Mouse (Mus musculus): Measurements from ENCODE around the gene Bcas2.
"Not testable (repeated sequence)": the region's sequence is repeated elsewhere in the genome, so short reads cannot be mapped to it uniquely, and the experiment has no call there.

The Bcas2 gene

DNA sequence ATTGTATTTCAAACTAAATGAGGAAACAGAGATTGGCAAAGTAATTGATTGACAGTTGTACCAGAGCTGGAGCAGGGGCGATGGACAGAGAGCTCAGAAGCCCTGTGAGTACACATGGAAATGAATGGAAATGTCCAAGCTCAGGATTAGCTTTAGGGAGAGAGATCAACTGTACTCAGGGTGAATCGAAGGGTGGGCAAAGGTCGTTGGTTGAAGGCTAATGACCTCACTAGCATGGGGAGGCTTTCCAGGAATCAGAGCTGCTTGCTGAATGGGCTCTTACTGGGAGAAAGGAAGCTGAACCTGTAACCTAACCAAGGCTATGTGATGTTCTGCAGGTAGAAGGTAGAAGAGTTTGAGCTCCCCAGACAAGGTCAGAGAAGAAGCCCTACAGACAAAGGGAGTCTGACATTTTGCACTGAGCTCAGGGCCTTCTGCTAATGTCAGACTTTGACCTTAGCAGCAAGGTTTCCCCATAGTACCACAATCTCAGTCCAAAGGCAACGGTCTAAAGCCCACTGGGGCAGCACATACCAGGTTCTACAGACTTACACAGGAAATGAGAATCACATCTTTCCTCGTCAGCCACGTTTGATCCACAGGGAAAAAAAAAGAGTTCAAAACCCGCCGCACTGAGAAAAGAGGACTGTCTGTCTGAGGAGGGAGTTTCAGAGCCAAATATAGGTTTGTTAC is 43.3 kb downstream of the Bcas2 start:
- DNase-seq (ENCODE audit: low spot score), result no peak

DNA sequence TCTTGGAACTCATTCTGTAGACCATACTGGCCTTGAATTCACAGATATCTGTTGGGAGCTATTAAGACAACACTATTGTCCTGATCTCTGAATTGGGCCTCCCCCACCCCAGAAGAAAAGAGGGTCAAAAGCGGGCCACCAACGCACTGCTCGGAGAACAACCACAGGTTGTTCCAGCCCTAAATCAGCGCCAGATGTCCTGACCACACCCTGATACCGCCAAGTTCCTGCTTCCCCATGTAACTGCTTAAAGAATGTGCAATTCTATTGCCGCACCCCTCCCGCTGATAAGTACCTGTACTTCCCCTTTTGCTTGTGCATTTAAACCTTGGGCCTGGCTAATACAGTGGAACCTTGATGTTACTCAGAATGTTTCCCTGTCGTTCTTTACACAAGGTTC is 43.9 kb downstream of the Bcas2 start:
- DNase-seq (ENCODE audit: low spot score), result not testable (repeated sequence)

DNA sequence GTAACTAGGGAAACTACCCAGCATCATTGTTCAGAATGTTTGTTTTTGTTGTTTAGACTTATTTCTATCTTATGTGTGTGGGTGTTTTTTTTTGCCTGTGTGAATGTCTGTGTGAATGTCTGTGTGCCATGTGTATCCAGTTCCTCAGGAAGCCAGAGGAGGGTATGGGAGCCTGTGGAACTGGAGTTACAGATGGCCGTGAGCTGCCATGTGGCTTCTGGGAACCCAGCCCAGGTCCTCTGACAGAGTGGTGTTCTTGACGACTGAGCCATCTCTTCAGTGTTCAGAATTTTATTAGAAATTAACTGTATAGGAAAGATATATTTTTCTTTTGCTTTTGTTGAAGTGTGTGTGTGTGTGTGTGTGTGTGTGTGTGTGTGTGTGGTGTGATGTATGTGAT is 50.0 kb downstream of the Bcas2 start:
- no peak for DNase-seq (ENCODE audit: low spot score)

DNA sequence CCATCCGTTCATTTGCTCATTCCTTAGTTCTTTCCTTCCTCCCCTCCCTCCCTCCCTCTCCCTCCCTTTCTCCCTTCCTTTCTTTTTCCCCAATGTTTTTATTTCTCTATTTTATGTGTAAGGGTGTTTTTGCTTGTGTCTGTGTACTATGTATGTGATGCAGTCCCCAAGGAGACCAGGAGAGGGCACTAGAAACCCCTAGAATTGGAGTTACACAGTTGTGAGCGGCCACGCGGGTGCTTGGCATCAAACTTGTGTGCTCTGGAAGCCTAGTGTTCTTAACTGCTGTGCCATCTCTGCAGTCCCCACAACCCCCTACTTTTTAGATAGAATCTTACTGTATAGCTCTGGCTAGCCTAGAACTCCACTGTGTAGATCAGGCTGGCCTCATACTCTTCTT is 52.3 kb downstream of the Bcas2 start:
- DNase-seq (ENCODE audit: low spot score), result no peak

DNA sequence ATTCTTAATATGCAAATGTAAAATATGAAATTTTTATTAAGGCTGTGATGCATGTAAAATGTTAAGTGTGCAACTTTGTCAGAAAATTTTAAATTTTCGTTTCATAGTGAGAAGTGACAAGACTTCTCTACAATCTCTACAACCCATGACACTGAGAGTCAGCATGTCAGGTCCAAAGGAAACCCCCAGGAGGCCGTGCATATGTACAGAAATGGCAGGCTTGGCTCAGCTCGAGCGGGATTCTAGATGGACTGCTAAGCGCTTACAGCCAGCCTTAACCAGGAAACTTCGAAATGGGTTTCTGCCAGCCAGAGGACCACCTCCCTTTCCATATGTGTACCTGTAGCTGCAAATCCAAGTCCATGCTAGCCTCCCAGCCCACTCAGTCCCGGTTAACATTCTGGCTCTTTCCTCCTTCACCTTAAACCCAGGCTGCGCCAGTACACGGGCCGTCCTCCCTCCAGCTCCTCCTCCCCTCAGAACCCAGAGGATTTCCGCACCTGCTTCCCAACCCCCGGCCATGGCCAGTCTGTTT is 52.8 kb downstream of the Bcas2 start:
- DNase-seq (ENCODE audit: low spot score), result no peak

DNA sequence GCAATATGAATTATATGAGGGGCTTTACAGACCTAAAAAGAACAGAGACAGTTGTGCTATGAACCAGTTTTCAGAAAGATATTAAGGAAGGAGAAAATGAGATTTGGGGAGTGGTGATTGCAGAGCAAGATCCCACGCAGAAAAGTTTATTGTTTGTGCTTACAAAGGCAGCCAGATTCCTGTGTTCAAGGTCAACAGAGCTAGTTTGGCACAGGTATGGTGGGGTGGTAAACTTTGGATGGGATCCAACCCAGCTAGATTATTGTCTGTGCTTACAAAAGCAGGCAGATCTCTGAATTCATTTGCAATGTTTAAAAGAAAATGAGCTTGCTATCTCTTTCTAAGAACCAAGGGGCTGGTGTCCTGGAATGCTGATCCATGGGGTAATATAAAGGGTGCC is 56.3 kb downstream of the Bcas2 start:
- no peak for DNase-seq (ENCODE audit: low spot score)
